Mouse (Mus musculus): ENCODE results near the gene Map3k20. TPM values are rescaled to one million over a fixed set of nuclear protein-coding genes. Genes with fewer than 3 reads are reported as not detected.

Gene Map3k20
- total RNA-seq, 1 experiment: 20.3 TPM

- peaks cover 9 to 16% of the 10 kb centered on the region in 2 experiments for H3K4me1 ChIP-seq (ENCODE audit: control insufficient read depth in 2 of 2, insufficient read depth in 2 of 2, low read length in 2 of 2, poor library complexity in 1 of 2)
- no peak overlapping the region; the same call in 1 of the 2 replicates for H3K27ac ChIP-seq (ENCODE audit: insufficient read depth, low read depth, low read length, poor library complexity, severe bottlenecking)
- H3K9ac ChIP-seq (ENCODE audit: insufficient read depth, low read depth, low read length, poor library complexity, severe bottlenecking): peak overlapping the region; percentile 94; the same call in 1 of the 2 replicates
- H3K36me3 ChIP-seq (ENCODE audit: control insufficient read depth, insufficient read depth, low read length, poor library complexity, severe bottlenecking): peaks cover 14% of the 10 kb centered on the region
- no peaks in the 10 kb centered on the region for H3K9me3 ChIP-seq (ENCODE audit: control insufficient read depth, insufficient read depth, low read depth, low read length)
- H3K4me3 ChIP-seq (ENCODE audit: insufficient read depth in 1 of 2, low read depth in 1 of 2, low read length in 2 of 2, poor library complexity in 1 of 2, severe bottlenecking in 1 of 2): peak overlapping the region; percentile 55 to 90
- in situ Hi-C loops (cut with MboI; ENCODE audit: low sequenced_read_pairs in 2 of 2, unreplicated experiment in 2 of 2): no loop called here
- DNase-seq (ENCODE audit: low read depth, low spot score): no peak
- TF ChIP-seq MAFK (IDR thresholded peaks at IDR 0.05; ENCODE audit: insufficient read depth, low read depth, low read length) (no peak), HCFC1 (IDR thresholded peaks at IDR 0.05; ENCODE audit: borderline replicate concordance, insufficient read depth, low read length) (no peak; the same call in 1 of the 2 replicates), CHD2 (IDR thresholded peaks at IDR 0.05; ENCODE audit: low read depth, low read length) (no peak), ZNF384 (IDR thresholded peaks at IDR 0.05; ENCODE audit: low read depth, low read length) (no peak), ZC3H11A (IDR thresholded peaks at IDR 0.05; ENCODE audit: borderline replicate concordance, low read depth, low read length) (no peak)
Observed at GRCm38 (mm10) chr2:72475423-72475796, 190.0 kb downstream of the Map3k20 start.

DNA sequence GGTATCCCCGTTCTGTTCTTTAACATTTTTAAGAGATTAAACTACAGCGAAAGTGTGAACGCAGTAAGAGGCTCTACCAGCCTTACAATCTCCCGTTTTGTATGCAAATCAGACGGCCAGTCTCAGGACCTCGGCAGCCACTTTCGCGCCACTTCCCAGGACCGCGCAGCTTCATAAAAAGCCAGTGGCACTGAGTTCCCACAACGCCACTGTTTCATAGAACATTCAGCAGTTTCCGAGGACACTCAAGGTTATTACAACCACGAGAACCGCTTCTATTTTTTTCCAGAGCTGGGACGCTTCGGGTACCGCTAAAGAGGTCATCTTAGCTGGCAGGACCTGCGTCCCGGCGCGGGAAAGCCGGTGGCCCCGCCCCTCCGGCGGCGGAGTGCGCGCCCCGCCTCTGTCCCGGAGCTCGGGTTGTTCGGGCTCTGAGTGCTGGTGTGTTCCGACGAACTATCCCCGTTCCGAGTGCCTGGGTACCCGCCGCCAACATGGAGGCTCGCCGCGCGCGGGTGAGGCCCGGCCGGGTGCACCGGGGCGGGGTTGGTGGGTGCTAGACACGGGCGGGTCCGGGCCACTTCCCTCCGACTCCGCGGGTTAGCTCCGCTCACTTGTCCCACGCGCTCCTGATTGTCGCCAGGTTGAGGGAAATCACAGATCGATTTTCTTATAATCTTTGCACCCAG lies 190.5 kb downstream of the Map3k20 start, which contains the start of gene Cdca7:
TSS of gene Cdca7 (plus strand) at position 363 of the 689 bp plus-strand sequence.
- peaks cover 9 to 16% of the 10 kb centered on the region in 2 experiments for H3K4me1 ChIP-seq (ENCODE audit: control insufficient read depth in 2 of 2, insufficient read depth in 2 of 2, low read length in 2 of 2, poor library complexity in 1 of 2)
- H3K9ac ChIP-seq (ENCODE audit: insufficient read depth, low read depth, low read length, poor library complexity, severe bottlenecking): peak within 1 kb of the TSS; percentile 94
- H3K4me3 ChIP-seq (ENCODE audit: insufficient read depth in 1 of 2, low read depth in 1 of 2, low read length in 2 of 2, poor library complexity in 1 of 2, severe bottlenecking in 1 of 2): peak within 1 kb of the TSS; percentile 55 to 90
- peak within 1 kb of the TSS; percentile 86 for H3K27ac ChIP-seq (ENCODE audit: insufficient read depth, low read depth, low read length, poor library complexity, severe bottlenecking)
- DNase-seq (ENCODE audit: low read depth, low spot score): peak; percentile 72
- H3K9me3 ChIP-seq (ENCODE audit: control insufficient read depth, insufficient read depth, low read depth, low read length): no peaks in the 10 kb centered on the region
- TF ChIP-seq ZC3H11A (IDR thresholded peaks at IDR 0.05; ENCODE audit: borderline replicate concordance, low read depth, low read length): no peak
- TF ChIP-seq MAFK (IDR thresholded peaks at IDR 0.05; ENCODE audit: insufficient read depth, low read depth, low read length): no peak
- TF ChIP-seq ZNF384 (IDR thresholded peaks at IDR 0.05; ENCODE audit: low read depth, low read length): no peak
- no peak for TF ChIP-seq HCFC1 (IDR thresholded peaks at IDR 0.05; ENCODE audit: borderline replicate concordance, insufficient read depth, low read length)
- no peak for TF ChIP-seq CHD2 (IDR thresholded peaks at IDR 0.05; ENCODE audit: low read depth, low read length)
- H3K36me3 ChIP-seq (ENCODE audit: control insufficient read depth, insufficient read depth, low read length, poor library complexity, severe bottlenecking): peaks cover 17% of the 10 kb centered on the region
- in situ Hi-C loops (cut with MboI; ENCODE audit: low sequenced_read_pairs in 2 of 2, unreplicated experiment in 2 of 2): no loop called here

DNA sequence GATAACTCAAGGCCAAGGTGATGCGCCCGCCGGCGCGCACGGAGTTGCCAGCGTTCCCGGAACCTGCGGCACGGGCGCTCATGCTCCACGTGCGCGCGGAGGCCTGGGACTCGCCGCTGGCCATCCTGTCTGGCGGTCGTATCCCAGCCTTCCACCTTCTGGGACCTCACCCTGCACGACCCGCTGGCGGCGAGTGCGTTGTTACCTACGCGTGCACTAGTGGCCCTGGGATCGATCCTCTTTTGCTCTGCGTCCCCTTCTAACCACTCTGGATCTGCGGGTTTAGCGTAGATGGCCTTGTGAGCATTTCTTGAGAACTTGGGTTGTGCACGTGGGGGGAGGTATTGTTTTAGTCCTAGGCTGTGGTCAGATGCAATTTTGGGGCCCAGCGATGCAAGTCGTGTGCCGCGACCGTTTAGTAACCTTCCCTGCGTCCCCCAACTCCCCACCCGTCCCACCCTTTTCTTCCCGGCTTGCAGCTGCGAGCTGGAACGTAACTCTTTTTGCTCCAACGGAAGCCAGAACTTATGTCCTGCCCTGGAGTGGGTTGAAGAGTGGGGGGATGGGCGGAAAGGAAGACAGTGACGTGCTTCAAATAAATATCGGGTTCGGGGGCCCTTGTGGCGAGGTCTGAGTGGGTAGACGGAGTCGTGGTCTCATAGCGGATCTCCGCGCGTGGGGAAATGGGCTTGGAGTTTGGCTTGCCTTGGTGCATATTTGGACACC lies 191.2 kb downstream of the Map3k20 start:
- peak overlapping the region; percentile 94 for H3K9ac ChIP-seq (ENCODE audit: insufficient read depth, low read depth, low read length, poor library complexity, severe bottlenecking)
- 0 out of 2 replicates have a peak, but pooled peaks have one; percentile 3 for TF ChIP-seq CHD2 (IDR thresholded peaks at IDR 0.05; ENCODE audit: low read depth, low read length)
- no peak for TF ChIP-seq ZC3H11A (IDR thresholded peaks at IDR 0.05; ENCODE audit: borderline replicate concordance, low read depth, low read length)
- peak; percentile 22; the same call in 1 of the 2 replicates for TF ChIP-seq HCFC1 (IDR thresholded peaks at IDR 0.05; ENCODE audit: borderline replicate concordance, insufficient read depth, low read length)
- in situ Hi-C loops (cut with MboI; ENCODE audit: low sequenced_read_pairs in 2 of 2, unreplicated experiment in 2 of 2): no loop called here
- H3K27ac ChIP-seq (ENCODE audit: insufficient read depth, low read depth, low read length, poor library complexity, severe bottlenecking): peak overlapping the region; percentile 86
- peak overlapping the region; percentile 55 to 90 for H3K4me3 ChIP-seq (ENCODE audit: insufficient read depth in 1 of 2, low read depth in 1 of 2, low read length in 2 of 2, poor library complexity in 1 of 2, severe bottlenecking in 1 of 2)
- H3K4me1 ChIP-seq (ENCODE audit: control insufficient read depth in 2 of 2, insufficient read depth in 2 of 2, low read length in 2 of 2, poor library complexity in 1 of 2): peaks cover 9 to 16% of the 10 kb centered on the region in 2 experiments
- H3K9me3 ChIP-seq (ENCODE audit: control insufficient read depth, insufficient read depth, low read depth, low read length): no peaks in the 10 kb centered on the region
- peaks cover 20% of the 10 kb centered on the region for H3K36me3 ChIP-seq (ENCODE audit: control insufficient read depth, insufficient read depth, low read length, poor library complexity, severe bottlenecking)
- peak; percentile 33 for DNase-seq (ENCODE audit: low read depth, low spot score)

GRCm38 (mm10) chr2:72477221-72477620 lies 191.8 kb downstream of the Map3k20 start:
- in situ Hi-C loops (cut with MboI; ENCODE audit: low sequenced_read_pairs in 2 of 2, unreplicated experiment in 2 of 2): no loop called here
- peaks cover 9 to 13% of the 10 kb centered on the region in 2 experiments for H3K4me1 ChIP-seq (ENCODE audit: control insufficient read depth in 2 of 2, insufficient read depth in 2 of 2, low read length in 2 of 2, poor library complexity in 1 of 2)
- H3K9me3 ChIP-seq (ENCODE audit: control insufficient read depth, insufficient read depth, low read depth, low read length): no peaks in the 10 kb centered on the region
- DNase-seq (ENCODE audit: low read depth, low spot score): no peak
- H3K27ac ChIP-seq (ENCODE audit: insufficient read depth, low read depth, low read length, poor library complexity, severe bottlenecking): no peak overlapping the region; the same call in 1 of the 2 replicates
- H3K9ac ChIP-seq (ENCODE audit: insufficient read depth, low read depth, low read length, poor library complexity, severe bottlenecking): peak overlapping the region; percentile 94
- peaks cover 25% of the 10 kb centered on the region for H3K36me3 ChIP-seq (ENCODE audit: control insufficient read depth, insufficient read depth, low read length, poor library complexity, severe bottlenecking)
- peak overlapping the region; percentile 55 to 90 for H3K4me3 ChIP-seq (ENCODE audit: insufficient read depth in 1 of 2, low read depth in 1 of 2, low read length in 2 of 2, poor library complexity in 1 of 2, severe bottlenecking in 1 of 2)
- TF ChIP-seq CHD2 (IDR thresholded peaks at IDR 0.05; ENCODE audit: low read depth, low read length) (no peak), HCFC1 (IDR thresholded peaks at IDR 0.05; ENCODE audit: borderline replicate concordance, insufficient read depth, low read length) (no peak), MAFK (IDR thresholded peaks at IDR 0.05; ENCODE audit: insufficient read depth, low read depth, low read length) (no peak), ZNF384 (IDR thresholded peaks at IDR 0.05; ENCODE audit: low read depth, low read length) (no peak), ZC3H11A (IDR thresholded peaks at IDR 0.05; ENCODE audit: borderline replicate concordance, low read depth, low read length) (no peak)

Measured in ES-E14 (cell line).